Mouse (Mus musculus) stomach, postnatal 0 days (tissue): ENCODE data around the gene Tgfbr2. TPM values are rescaled to one million over a fixed set of nuclear protein-coding genes. Genes with fewer than 3 reads are reported as not detected.
"Not testable (repeated sequence)": the region's sequence is repeated elsewhere in the genome, so short reads cannot be mapped to it uniquely, and the experiment has no call there.

Source experiments
- ATAC-seq: fragments of 200-750 bp; cut with Nextera tagmentation; 2 replicates; pipeline ENCODE4 v1.8.0; 2017; ENCODE audit not compliant: low FRiP score, low TSS enrichment
- DNase-seq: peaks from one replicate; pipeline ENCODE4 v3.0.0-alpha.2; 2016; ENCODE audit warnings: low spot score
- H3K27ac ChIP-seq: fragments of 300-500 bp; sonication (generic); replicated peaks from 2 replicates; pipeline ENCODE4 v1.5.1; 2014; ENCODE audit warnings: mild to moderate bottlenecking, control low read depth
- H3K27me3 ChIP-seq: fragments of 300-500 bp; sonication (generic); 2 replicates; pipeline ENCODE4 v1.6.1; 2014; ENCODE audit warnings: low read length; ENCODE audit not compliant: control insufficient read depth, insufficient read depth
- H3K36me3 ChIP-seq: fragments of 300-500 bp; sonication (generic); 2 replicates; pipeline ENCODE4 v1.6.1; 2014; ENCODE audit warnings: low read length, mixed read lengths; ENCODE audit not compliant: control insufficient read depth, insufficient read depth
- H3K4me1 ChIP-seq: fragments of 300-500 bp; sonication (generic); replicated peaks from 2 replicates; pipeline ENCODE4 v1.6.1; 2014; ENCODE audit warnings: antibody characterized with exemption; ENCODE audit not compliant: control insufficient read depth, insufficient read depth
- H3K4me2 ChIP-seq: fragments of 300-500 bp; sonication (generic); replicated peaks from 2 replicates; pipeline ENCODE4 v1.6.1; 2014; ENCODE audit warnings: low read depth, mild to moderate bottlenecking, control low read depth, moderate library complexity
- H3K4me3 ChIP-seq: fragments of 300-500 bp; sonication (generic); 2 replicates; pipeline ENCODE4 v1.5.1; 2014; ENCODE audit warnings: low read depth, low read length, control low read depth
- H3K9ac ChIP-seq: fragments of 300-500 bp; sonication (generic); 2 replicates; pipeline ENCODE4 v1.6.1; 2014; ENCODE audit warnings: mild to moderate bottlenecking, low read length, control low read depth, mixed read lengths
- H3K9me3 ChIP-seq: fragments of 300-500 bp; sonication (generic); 2 replicates; pipeline ENCODE4 v1.6.1; 2016; ENCODE audit warnings: low read length; ENCODE audit not compliant: control insufficient read depth
- CTCF ChIP-seq: IDR thresholded peaks from 2 replicates; pipeline ENCODE4 v1.5.1; 2016; ENCODE audit warnings: antibody characterized with exemption, low read depth, mild to moderate bottlenecking, moderate library complexity
- EP300 ChIP-seq: optimal IDR thresholded peaks from 2 replicates; pipeline ENCODE3; 2016; ENCODE audit warnings: antibody characterized with exemption
- whole genome bisulfite sequencing: fragments of 180-500 bp; shearing (Covaris S2); extraction: QIAGEN DNeasy Blood & Tissue Kit; methylation state at CpG from one replicate; pipeline ENCODE4 v1.1.7; 2014; 5-methylcytosine and 5-hydroxymethylcytosine counted together
- polyA plus RNA-seq: library from polyadenylated mRNA; unstranded; fragments of >200 nt; fragmentation: Nextera tagmentation; extraction: Ambion mirVana; gene quantifications from 2 replicates; pipeline ENCODE4 v1.2.1, GENCODE M21; 2015

The Tgfbr2 gene
- polyA plus RNA-seq, 1 experiment from 2014 or later, result 16.8 TPM

DNA sequence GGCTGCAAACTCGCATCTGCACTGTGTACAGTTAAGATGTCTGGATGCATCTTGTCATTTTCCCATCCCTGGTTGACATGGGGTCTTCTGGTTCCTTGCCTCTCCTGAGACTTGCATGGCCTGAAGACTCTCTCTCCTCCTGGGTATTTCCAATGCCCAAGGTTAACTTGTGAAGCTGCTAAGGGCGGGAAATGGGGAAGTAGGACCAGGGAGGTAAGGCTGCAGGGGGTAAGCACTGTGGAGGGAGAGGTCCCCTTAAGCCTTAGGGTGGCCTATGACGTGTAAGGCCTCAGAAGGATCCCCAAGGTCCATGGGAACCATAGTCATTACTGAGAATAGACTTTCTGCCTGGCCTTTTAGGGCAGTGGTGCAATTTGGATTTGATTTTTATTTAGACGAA lies 133.8 kb downstream of the Tgfbr2 start:
- no peak for TF ChIP-seq EP300
- no peak for TF ChIP-seq CTCF
- Histone ChIP-seq H3K9me3 (no peaks in the 10 kb centered on the region), H3K9ac (no peak overlapping the region), H3K4me1 (no peaks in the 10 kb centered on the region), H3K4me2 (no peak overlapping the region), H3K27me3 (no peaks in the 10 kb centered on the region), H3K27ac (no peak overlapping the region), H3K4me3 (no peak overlapping the region), H3K36me3 (no peaks in the 10 kb centered on the region)
- no peak for DNase-seq
- ATAC-seq, result no peak
- 66% methylated on average over 4 of the region's 4 CpGs for WGBS

DNA sequence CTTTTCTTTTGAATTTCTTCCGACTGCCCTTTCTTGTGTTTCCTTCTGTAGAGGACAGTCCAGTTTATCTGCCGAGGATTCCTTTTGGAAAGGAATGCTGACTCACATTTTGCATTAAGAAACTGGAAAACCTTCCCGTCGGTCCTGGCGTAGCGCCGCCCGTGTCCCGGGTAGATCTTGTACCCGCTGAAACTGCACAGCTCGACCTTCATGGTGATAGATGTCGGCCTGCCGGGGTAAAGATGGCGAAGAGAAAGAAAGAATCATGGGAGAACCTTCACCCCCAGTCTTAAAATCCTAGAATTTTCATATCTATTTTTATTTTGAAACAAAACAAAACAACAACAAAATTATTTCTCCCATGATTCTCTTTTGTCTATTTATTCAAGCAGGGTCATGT lies 134.3 kb downstream of the Tgfbr2 start:
- H3K4me2 ChIP-seq, H3K4me3 ChIP-seq, H3K4me1 ChIP-seq, H3K27ac ChIP-seq, H3K9ac ChIP-seq, H3K27me3 ChIP-seq, DNase-seq, ATAC-seq, H3K36me3 ChIP-seq, H3K9me3 ChIP-seq: not testable (repeated sequence)
- 96% methylated on average over 14 of the region's 14 CpGs for WGBS

- no peak for ATAC-seq
- H3K27ac ChIP-seq, result no peak overlapping the region
- H3K4me1 ChIP-seq, result no peaks in the 10 kb centered on the region
- no peak overlapping the region for H3K4me2 ChIP-seq
- H3K27me3 ChIP-seq, result no peaks in the 10 kb centered on the region
- no peaks in the 10 kb centered on the region for H3K9me3 ChIP-seq
- WGBS, result 77% methylated on average over 4 of the region's 4 CpGs
- no peak for TF ChIP-seq EP300
- no peaks in the 10 kb centered on the region for H3K36me3 ChIP-seq
- H3K9ac ChIP-seq, result no peak overlapping the region
- H3K4me3 ChIP-seq, result no peak overlapping the region
- no peak for DNase-seq
Measured at GRCm38 (mm10) chr9:116039981-116040380, 135.2 kb downstream of the Tgfbr2 start.

- ATAC-seq (no peak), DNase-seq (no peak)
- no peak overlapping the region for H3K4me2 ChIP-seq
- H3K9me3 ChIP-seq, result no peaks in the 10 kb centered on the region
- H3K36me3 ChIP-seq, result no peaks in the 10 kb centered on the region
- no peak overlapping the region for H3K27ac ChIP-seq
- H3K4me1 ChIP-seq, result no peaks in the 10 kb centered on the region
- no peak overlapping the region for H3K9ac ChIP-seq
- 62% methylated on average over 6 of the region's 6 CpGs for WGBS
- no peak overlapping the region for H3K4me3 ChIP-seq
- H3K27me3 ChIP-seq, result no peaks in the 10 kb centered on the region
- no peak for TF ChIP-seq EP300
- no peak for TF ChIP-seq CTCF
Measured at GRCm38 (mm10) chr9:116038275-116038674, 136.9 kb downstream of the Tgfbr2 start.
